Mouse (Mus musculus): ENCODE data around the gene Klhl40.

- TF ChIP-seq CTCF (IDR thresholded peaks at IDR 0.05; ENCODE audit: extremely low read depth, insufficient read length, insufficient replicate concordance, low read depth, low read length) (no peak), POLR2A (IDR thresholded peaks at IDR 0.05; ENCODE audit: low read depth, low read length) (no peak)
Observed at GRCm38 (mm10) chr9:121757835-121758814, 19.3 kb upstream of the Klhl40 start.

All from small intestine, adult 2 months (tissue).